10 mouse cellular contexts compared by ENCODE assay signal in the genomic region with DNA sequence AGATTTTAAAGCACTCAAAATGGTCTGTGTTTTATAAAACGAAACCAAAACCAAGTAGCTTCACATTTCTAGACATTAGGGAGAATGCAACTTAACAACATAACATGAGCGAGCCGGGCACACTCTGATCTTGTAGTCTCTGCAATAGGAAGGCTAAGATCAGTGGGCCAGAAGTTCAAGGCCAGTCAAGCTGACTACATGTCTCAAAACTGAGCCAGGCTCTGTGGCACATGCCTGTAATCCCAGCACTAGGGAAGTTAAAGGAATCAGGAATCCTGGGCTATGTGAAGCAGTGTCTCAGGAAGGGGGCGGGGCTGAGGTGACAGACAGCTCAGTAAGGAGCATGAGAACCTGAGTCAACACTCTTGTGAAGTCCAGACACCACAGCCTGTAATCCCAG. TPM values are rescaled to one million over a fixed set of nuclear protein-coding genes. Genes with fewer than 3 reads are reported as not detected.
DNase-seq lines count a peak whose midpoint lies in the region; ATAC-seq and TF ChIP-seq lines count a peak whose summit lies in the region.
"Had no signal": no experiment of that assay in that cellular context is flagged by ENCODE, and none has a peak within 500 bp of the region (broad histone marks: within the 10 kb centered on the region; RNA-seq: fewer than 3 reads in every experiment).

No protein-coding gene starts in this region.

- H3K27me3 ChIP-seq in forebrain, postnatal 0 days (ENCODE audit: insufficient read depth, low read length) = no peaks in the 10 kb centered on the region
- no peaks in the 10 kb centered on the region for H3K27me3 ChIP-seq in forebrain, embryonic 16.5 days (replicated peaks; ENCODE audit: control insufficient read depth, insufficient read depth, low read length)
- H3K27me3 ChIP-seq: heart, embryonic 13.5 days; limb, embryonic 15.5 days had no signal

- H3K4me1 ChIP-seq in forebrain, postnatal 0 days (ENCODE audit: insufficient read depth) = no peaks in the 10 kb centered on the region
- no peaks in the 10 kb centered on the region for H3K4me1 ChIP-seq in forebrain, embryonic 16.5 days (replicated peaks; ENCODE audit: control insufficient read depth, insufficient read depth, low read length)

- no peak overlapping the region for H3K4me3 ChIP-seq in forebrain, postnatal 0 days (ENCODE audit: low read depth, low read length)
- H3K4me3 ChIP-seq in forebrain, embryonic 16.5 days (replicated peaks; ENCODE audit: low read length) = no peak overlapping the region
- H3K4me3 ChIP-seq: heart, embryonic 13.5 days; limb, embryonic 15.5 days had no signal

- ATAC-seq in CD4-positive, CD25-positive, alpha-beta regulatory T cell, adult 4 months = peak; percentile 40
- no peak; the same call in 1 of the 2 replicates for ATAC-seq in forebrain, postnatal 0 days
- ATAC-seq in forebrain, embryonic 16.5 days = no peak

- no peaks in the 10 kb centered on the region for H3K9me3 ChIP-seq in forebrain, postnatal 0 days (ENCODE audit: low read length)
- no peaks in the 10 kb centered on the region for H3K9me3 ChIP-seq in forebrain, embryonic 16.5 days (ENCODE audit: control insufficient read depth, low read length)
- H3K9me3 ChIP-seq: heart, embryonic 13.5 days; limb, embryonic 15.5 days had no signal

- H3K9ac ChIP-seq in forebrain, postnatal 0 days = no peak overlapping the region
- H3K9ac ChIP-seq in forebrain, embryonic 16.5 days (replicated peaks; ENCODE audit: low read depth, low read length) = no peak overlapping the region
- H3K9ac ChIP-seq: heart, embryonic 13.5 days; limb, embryonic 15.5 days had no signal

- DNase-seq in kidney, postnatal 4 days = peak; percentile 35 to 36
- no peak for DNase-seq in kidney, adult 8-10 months
- peak; percentile 40 for DNase-seq in adrenal gland, adult 8-10 months
- peak; percentile 46 for DNase-seq in naive thymus-derived CD4-positive, alpha-beta T cell, adult 2 months (ENCODE audit: low read depth)
- no peak for DNase-seq in urinary bladder, postnatal 25 days (ENCODE audit: low spot score)
- no peak for DNase-seq in forebrain, postnatal 0 days

- no peak overlapping the region for H3K27ac ChIP-seq in forebrain, postnatal 0 days (ENCODE audit: low read depth, low read length)
- H3K27ac ChIP-seq in forebrain, embryonic 16.5 days (ENCODE audit: low read length) = no peak overlapping the region
- H3K27ac ChIP-seq: heart, embryonic 13.5 days; limb, embryonic 15.5 days had no signal

- H3K36me3 ChIP-seq in forebrain, postnatal 0 days (ENCODE audit: insufficient read depth) = no peaks in the 10 kb centered on the region
- H3K36me3 ChIP-seq in forebrain, embryonic 16.5 days (ENCODE audit: control insufficient read depth, insufficient read depth) = no peaks in the 10 kb centered on the region
- H3K36me3 ChIP-seq: heart, embryonic 13.5 days; limb, embryonic 15.5 days had no signal

- no peak overlapping the region for H3K4me2 ChIP-seq in forebrain, postnatal 0 days (ENCODE audit: low read depth)
- no peak overlapping the region for H3K4me2 ChIP-seq in forebrain, embryonic 16.5 days (ENCODE audit: low read length)
- H3K4me2 ChIP-seq: heart, embryonic 13.5 days; limb, embryonic 15.5 days had no signal

- 81% methylated on average over 4 of the region's 4 CpGs for WGBS in forebrain, postnatal 0 days
- WGBS in forebrain, embryonic 16.5 days = 80% methylated on average over 4 of the region's 4 CpGs

- no peak for TF ChIP-seq CTCF in forebrain, postnatal 0 days (IDR thresholded peaks at IDR 0.05; ENCODE audit: low read depth)

RNA-seq across cellular contexts. Expression of a gene that starts 35.8 kb away (rescaled TPM):
- 10 to 100 TPM; 44.3 to 57.6 TPM for polyA plus RNA-seq in CD4-positive, CD25-positive, alpha-beta regulatory T cell, adult 4 months (2017; shearing (Covaris generic))
- total RNA-seq in adrenal gland, adult 8-10 months (2022) = 10 to 100 TPM; 52.2 to 82.0 (median 73.8) TPM
- total RNA-seq in forebrain, postnatal 0 days (2014; rRNA removed) = 38.3 and 54.0 TPM in 2 replicates
- polyA plus RNA-seq in forebrain, postnatal 0 days (2015; fragmentation: Nextera tagmentation; extraction: Ambion mirVana) = 44.4 and 59.2 TPM in 2 replicates
- 78.9 and 92.8 TPM in 2 replicates for polyA plus RNA-seq in forebrain, embryonic 16.5 days (2015; fragmentation: Nextera tagmentation; extraction: Ambion mirVana)

Comparison
In these comparisons a context has a peak if more than half of its experiments do, and no peak if none do; other contexts are left out.
1. DNase-seq: peak in kidney, postnatal 4 days (2 of 2), adrenal gland, adult 8-10 months (single experiment) and naive thymus-derived CD4-positive, alpha-beta T cell, adult 2 months (single experiment); none in kidney, adult 8-10 months (0 of 2), urinary bladder, postnatal 25 days (single experiment) and forebrain, postnatal 0 days (single experiment).